Mouse (Mus musculus): ENCODE results near the gene Gemin2. TPM values are rescaled to one million over a fixed set of nuclear protein-coding genes. Genes with fewer than 3 reads are reported as not detected.

Gene Gemin2
- polyA plus RNA-seq, 1 experiment from 2014 or later, result 31.5 TPM

- ATAC-seq (ENCODE audit: borderline replicate concordance, extremely low read depth, low FRiP score, low TSS enrichment), result peak; percentile 98
- Histone ChIP-seq H3K4me2 (peak within 1 kb of the TSS; percentile 52), H3K4me1 (peaks cover 16% of the 10 kb centered on the region), H3K4me3 (peak within 1 kb of the TSS; percentile 58), H3K36me3 (peaks cover 21% of the 10 kb centered on the region), H3K9me3 (no peaks in the 10 kb centered on the region), H3K27ac (peak within 1 kb of the TSS; percentile 87), H3K9ac (peak within 1 kb of the TSS; percentile 79), H3K27me3 (no peaks in the 10 kb centered on the region)
- under 1% methylated on average over 49 of the region's 49 CpGs for whole genome bisulfite sequencing
These were observed 47.9 kb downstream of the Gemin2 start, which contains the start of gene Trappc6b for GRCm38 (mm10) chr12:59060993-59061595. Gene Trappc6b, minus strand, starts transcription at chr12:59061472.

- H3K36me3 ChIP-seq, result peaks cover 18% of the 10 kb centered on the region
- H3K9me3 ChIP-seq, result no peaks in the 10 kb centered on the region
- no peaks in the 10 kb centered on the region for H3K27me3 ChIP-seq
- no peak overlapping the region for H3K9ac ChIP-seq
- ATAC-seq (ENCODE audit: borderline replicate concordance, extremely low read depth, low FRiP score, low TSS enrichment), result no peak
- no peak overlapping the region for H3K4me2 ChIP-seq
- H3K27ac ChIP-seq, result no peak overlapping the region
- H3K4me1 ChIP-seq, result peaks cover 17% of the 10 kb centered on the region
- H3K4me3 ChIP-seq, result no peak overlapping the region
- 81% methylated on average over 8 of the region's 8 CpGs for WGBS
These were observed 51.6 kb downstream of the Gemin2 start for GRCm38 (mm10) chr12:59064837-59065236.

- WGBS, result 40% methylated on average over 3 of the region's 3 CpGs
- Histone ChIP-seq H3K9me3 (no peaks in the 10 kb centered on the region), H3K27me3 (no peaks in the 10 kb centered on the region), H3K4me3 (peak overlapping the region; percentile 90), H3K4me2 (peak overlapping the region; percentile 60), H3K4me1 (peaks cover 12% of the 10 kb centered on the region), H3K9ac (peak overlapping the region; percentile 51; the same call in 1 of the 2 replicates), H3K36me3 (peaks cover 27% of the 10 kb centered on the region), H3K27ac (peak overlapping the region; percentile 94; the same call in 1 of the 2 replicates)
- ATAC-seq (ENCODE audit: borderline replicate concordance, extremely low read depth, low FRiP score, low TSS enrichment), result no peak
These were observed 52.6 kb downstream of the Gemin2 start for GRCm38 (mm10) chr12:59065776-59066175.

- Histone ChIP-seq H3K4me2 (peak within 1 kb of the TSS; percentile 60), H3K9me3 (no peaks in the 10 kb centered on the region), H3K27me3 (no peaks in the 10 kb centered on the region), H3K4me1 (peaks cover 12% of the 10 kb centered on the region), H3K4me3 (peak within 1 kb of the TSS; percentile 90), H3K27ac (peak within 1 kb of the TSS; percentile 94), H3K9ac (peak within 1 kb of the TSS; percentile 97), H3K36me3 (peaks cover 35% of the 10 kb centered on the region)
- ATAC-seq (ENCODE audit: borderline replicate concordance, extremely low read depth, low FRiP score, low TSS enrichment), result peak; percentile 100
- WGBS, result under 1% methylated on average over 43 of the region's 43 CpGs
These were observed 53.4 kb downstream of the Gemin2 start, which contains the start of gene Pnn for GRCm38 (mm10) chr12:59066448-59067077. Gene Pnn, plus strand, starts transcription at chr12:59066884.

- under 1% methylated on average over 39 of the region's 41 CpGs for WGBS
- H3K27me3 ChIP-seq, result no peaks in the 10 kb centered on the region
- peak overlapping the region; percentile 81 for H3K27ac ChIP-seq
These were observed 53.9 kb downstream of the Gemin2 start for GRCm38 (mm10) chr12:59067095-59067494.

GRCm38 (mm10) chr12:59068791-59069190 lies 55.6 kb downstream of the Gemin2 start:
- no peaks in the 10 kb centered on the region for H3K27me3 ChIP-seq
- no peak for ATAC-seq (ENCODE audit: borderline replicate concordance, extremely low read depth, low FRiP score, low TSS enrichment)
- no peak overlapping the region for H3K4me3 ChIP-seq
- no peak overlapping the region for H3K9ac ChIP-seq
- WGBS, result 85% methylated on average over 13 of the region's 13 CpGs
- H3K27ac ChIP-seq, result no peak overlapping the region
- no peaks in the 10 kb centered on the region for H3K9me3 ChIP-seq
- H3K36me3 ChIP-seq, result peaks cover 46% of the 10 kb centered on the region
- H3K4me2 ChIP-seq, result no peak overlapping the region
- H3K4me1 ChIP-seq, result peaks cover 12% of the 10 kb centered on the region

More at GRCm38 (mm10) chr12:59067095-59067494, 53.9 kb downstream of the Gemin2 start:
- H3K4me3 ChIP-seq, result peak overlapping the region; percentile 90
- peak overlapping the region; percentile 60 for H3K4me2 ChIP-seq
- ATAC-seq (ENCODE audit: borderline replicate concordance, extremely low read depth, low FRiP score, low TSS enrichment), result peak; percentile 56
- peaks cover 12% of the 10 kb centered on the region for H3K4me1 ChIP-seq
- H3K36me3 ChIP-seq, result peaks cover 40% of the 10 kb centered on the region
- H3K9me3 ChIP-seq, result no peaks in the 10 kb centered on the region
- peak overlapping the region; percentile 97 for H3K9ac ChIP-seq

- H3K9me3 ChIP-seq, result no peaks in the 10 kb centered on the region
- no peak for ATAC-seq (ENCODE audit: borderline replicate concordance, extremely low read depth, low FRiP score, low TSS enrichment)
- peaks cover 9% of the 10 kb centered on the region; the same call in 1 of the 2 replicates for H3K4me1 ChIP-seq
- H3K27me3 ChIP-seq, result no peaks in the 10 kb centered on the region
- WGBS, result 86% methylated on average over 11 of the region's 11 CpGs
- peaks cover 54% of the 10 kb centered on the region for H3K36me3 ChIP-seq
- no peak overlapping the region for H3K9ac ChIP-seq
- H3K4me3 ChIP-seq, result no peak overlapping the region
- H3K4me2 ChIP-seq, result no peak overlapping the region
- H3K27ac ChIP-seq, result no peak overlapping the region
These were observed 59.1 kb downstream of the Gemin2 start for GRCm38 (mm10) chr12:59072286-59072685.

- Histone ChIP-seq H3K36me3 (peaks cover 44% of the 10 kb centered on the region), H3K9me3 (no peaks in the 10 kb centered on the region), H3K4me1 (no peaks in the 10 kb centered on the region)
These were observed 60.9 kb downstream of the Gemin2 start for GRCm38 (mm10) chr12:59074052-59074451.

GRCm38 (mm10) chr12:59076996-59077395 lies 63.8 kb downstream of the Gemin2 start:
- Histone ChIP-seq H3K9me3 (no peaks in the 10 kb centered on the region), H3K4me2 (no peak overlapping the region), H3K27ac (no peak overlapping the region), H3K4me3 (no peak overlapping the region), H3K27me3 (no peaks in the 10 kb centered on the region), H3K9ac (no peak overlapping the region), H3K4me1 (no peaks in the 10 kb centered on the region), H3K36me3 (peaks cover 15% of the 10 kb centered on the region)
- 79% methylated on average over 3 of the region's 3 CpGs for WGBS
- ATAC-seq (ENCODE audit: borderline replicate concordance, extremely low read depth, low FRiP score, low TSS enrichment), result no peak; the same call in 1 of the 2 replicates

More at GRCm38 (mm10) chr12:59074052-59074451, 60.9 kb downstream of the Gemin2 start:
- Histone ChIP-seq H3K9ac (no peak overlapping the region), H3K4me2 (no peak overlapping the region), H3K27ac (no peak overlapping the region), H3K4me3 (no peak overlapping the region), H3K27me3 (no peaks in the 10 kb centered on the region)
- 86% methylated on average over 3 of the region's 3 CpGs for WGBS
- ATAC-seq (ENCODE audit: borderline replicate concordance, extremely low read depth, low FRiP score, low TSS enrichment), result no peak

GRCm38 (mm10) chr12:59077883-59078282 lies 64.7 kb downstream of the Gemin2 start:
- H3K9ac ChIP-seq, result no peak overlapping the region
- no peak overlapping the region for H3K4me3 ChIP-seq

More at GRCm38 (mm10) chr12:59077883-59078282, 64.7 kb downstream of the Gemin2 start:
- ATAC-seq (ENCODE audit: borderline replicate concordance, extremely low read depth, low FRiP score, low TSS enrichment), result no peak
- H3K27me3 ChIP-seq, result no peaks in the 10 kb centered on the region
- H3K4me2 ChIP-seq, result no peak overlapping the region
- peaks cover 8% of the 10 kb centered on the region for H3K36me3 ChIP-seq
- H3K27ac ChIP-seq, result no peak overlapping the region
- H3K4me1 ChIP-seq, result no peaks in the 10 kb centered on the region
- no peaks in the 10 kb centered on the region for H3K9me3 ChIP-seq
- WGBS, result 88% methylated on average over 3 of the region's 3 CpGs
